Mouse (Mus musculus) liver, postnatal 0 days (tissue): ENCODE data around the gene 2610001J05Rik. TPM values are rescaled to one million over a fixed set of nuclear protein-coding genes. Genes with fewer than 3 reads are reported as not detected.
"Not testable (repeated sequence)": the region's sequence is repeated elsewhere in the genome, so short reads cannot be mapped to it uniquely, and the experiment has no call there.

Experiments
- ATAC-seq: fragments of 200-750 bp; cut with Nextera tagmentation; 2 replicates; pipeline ENCODE4 v1.8.0; 2017; ENCODE audit warnings: mild to moderate bottlenecking, moderate library complexity
- DNase-seq: peaks from one replicate; pipeline ENCODE4 v3.0.0-alpha.2; 2016
- H3K27ac ChIP-seq: fragments of 300-500 bp; sonication (generic); 2 replicates; pipeline ENCODE4 v1.5.1; 2014; ENCODE audit warnings: antibody characterized with exemption, moderate library complexity, mild to moderate bottlenecking, low read depth
- H3K27me3 ChIP-seq: fragments of 300-500 bp; sonication (generic); 2 replicates; pipeline ENCODE4 v1.6.1; 2014; ENCODE audit warnings: low read length, control low read depth, mixed read lengths; ENCODE audit not compliant: insufficient read depth
- H3K36me3 ChIP-seq: fragments of 300-500 bp; sonication (generic); replicated peaks from 2 replicates; pipeline ENCODE4 v1.6.1; 2014; ENCODE audit warnings: mild to moderate bottlenecking, control low read depth, low read length, moderate library complexity, mixed read lengths; ENCODE audit not compliant: insufficient read depth
- H3K4me1 ChIP-seq: fragments of 300-500 bp; sonication (generic); 2 replicates; pipeline ENCODE4 v1.6.1; 2014; ENCODE audit warnings: antibody characterized with exemption, mild to moderate bottlenecking, control low read depth; ENCODE audit not compliant: insufficient read depth
- H3K4me2 ChIP-seq: fragments of 300-500 bp; sonication (generic); 2 replicates; pipeline ENCODE4 v1.6.1; 2014; ENCODE audit warnings: low read depth, mild to moderate bottlenecking, low read length, moderate library complexity, mixed read lengths
- H3K4me3 ChIP-seq: fragments of 300-500 bp; sonication (generic); 2 replicates; pipeline ENCODE4 v1.5.1; 2014; ENCODE audit warnings: low read depth, low read length
- H3K9ac ChIP-seq: fragments of 300-500 bp; sonication (generic); replicated peaks from 2 replicates; pipeline ENCODE4 v1.6.1; 2014; ENCODE audit warnings: mild to moderate bottlenecking, moderate library complexity
- H3K9me3 ChIP-seq: fragments of 300-500 bp; sonication (generic); 2 replicates; pipeline ENCODE4 v1.6.1; 2016; ENCODE audit warnings: mild to moderate bottlenecking, control low read depth, low read length, mixed read lengths
- CTCF ChIP-seq: sonication (generic); IDR thresholded peaks from 2 replicates; pipeline ENCODE4 v1.5.1; 2016; ENCODE audit warnings: antibody characterized with exemption, low read depth
- EP300 ChIP-seq: IDR thresholded peaks from 2 replicates; pipeline ENCODE4 v1.6.1; 2016; ENCODE audit warnings: antibody characterized with exemption, low read depth, mild to moderate bottlenecking
- WGBS: fragments of 180-500 bp; shearing (Covaris S2); extraction: QIAGEN DNeasy Blood & Tissue Kit; methylation state at CpG from one replicate; pipeline ENCODE4 v1.1.7; 2014; ENCODE audit not compliant: insufficient replicate concordance; 5-methylcytosine and 5-hydroxymethylcytosine counted together
- polyA plus RNA-seq: library from polyadenylated mRNA; unstranded; fragments of >200 nt; fragmentation: Nextera tagmentation; extraction: Ambion mirVana; gene quantifications from 2 replicates; pipeline ENCODE4 v1.2.1, GENCODE M21; 2015

Gene 2610001J05Rik
- polyA plus RNA-seq, 1 experiment from 2014 or later = 39.2 TPM

- no peak for ATAC-seq
- H3K27me3 ChIP-seq = no peaks in the 10 kb centered on the region
- no peak for TF ChIP-seq EP300
- TF ChIP-seq CTCF = no peak
- H3K4me2 ChIP-seq = no peak overlapping the region
- DNase-seq = no peak
- no peak overlapping the region for H3K4me3 ChIP-seq
- no peak overlapping the region for H3K27ac ChIP-seq
- H3K36me3 ChIP-seq = no peaks in the 10 kb centered on the region
- no peaks in the 10 kb centered on the region for H3K9me3 ChIP-seq
- WGBS = 42% methylated on average over 10 of the region's 11 CpGs
- no peaks in the 10 kb centered on the region for H3K4me1 ChIP-seq
- no peak overlapping the region for H3K9ac ChIP-seq
Measured at GRCm38 (mm10) chr6:13854230-13854629, 17.1 kb downstream of the 2610001J05Rik start.

GRCm38 (mm10) chr6:13853244-13853643 lies 18.1 kb downstream of the 2610001J05Rik start:
- no peak overlapping the region for H3K4me2 ChIP-seq
- H3K9me3 ChIP-seq = no peaks in the 10 kb centered on the region
- 78% methylated on average over 4 of the region's 4 CpGs for WGBS
- TF ChIP-seq EP300 = no peak
- no peak for TF ChIP-seq CTCF
- DNase-seq = no peak
- H3K27ac ChIP-seq = no peak overlapping the region
- H3K36me3 ChIP-seq = no peaks in the 10 kb centered on the region
- H3K4me3 ChIP-seq = no peak overlapping the region
- ATAC-seq = no peak
- H3K9ac ChIP-seq = no peak overlapping the region
- H3K4me1 ChIP-seq = no peaks in the 10 kb centered on the region
- no peaks in the 10 kb centered on the region for H3K27me3 ChIP-seq

- WGBS = 72% methylated on average over 1 of the region's 1 CpGs
- H3K9me3 ChIP-seq, H3K9ac ChIP-seq, H3K27me3 ChIP-seq, DNase-seq, H3K36me3 ChIP-seq, H3K4me1 ChIP-seq, H3K27ac ChIP-seq, H3K4me2 ChIP-seq, H3K4me3 ChIP-seq, ATAC-seq: not testable (repeated sequence)
Measured at GRCm38 (mm10) chr6:13846031-13846430, 25.3 kb downstream of the 2610001J05Rik start.

- Histone ChIP-seq H3K27ac (no peak within 1 kb of the TSS), H3K9me3 (no peaks in the 10 kb centered on the region), H3K4me3 (peak within 1 kb of the TSS; percentile 49), H3K4me1 (no peaks in the 10 kb centered on the region), H3K4me2 (peak within 1 kb of the TSS; percentile 89), H3K27me3 (peaks cover 11% of the 10 kb centered on the region; the same call in 1 of the 2 replicates), H3K36me3 (no peaks in the 10 kb centered on the region), H3K9ac (peak within 1 kb of the TSS; percentile 53)
- DNase-seq (no peak), ATAC-seq (no peak)
- 41% methylated on average over 18 of the region's 18 CpGs for WGBS
- TF ChIP-seq CTCF = no peak
- TF ChIP-seq EP300 = no peak
Measured at GRCm38 (mm10) chr6:13839345-13840054, 31.8 kb downstream of the 2610001J05Rik start, which contains the start of gene Gpr85. Gene Gpr85, minus strand, starts transcription at chr6:13839942.

GRCm38 (mm10) chr6:13838677-13839344 lies 32.5 kb downstream of the 2610001J05Rik start:
- Histone ChIP-seq H3K4me2 (peak overlapping the region; percentile 89), H3K4me1 (no peaks in the 10 kb centered on the region), H3K36me3 (no peaks in the 10 kb centered on the region), H3K27me3 (peaks cover 11% of the 10 kb centered on the region; the same call in 1 of the 2 replicates), H3K27ac (no peak overlapping the region), H3K9me3 (no peaks in the 10 kb centered on the region), H3K4me3 (peak overlapping the region; percentile 49), H3K9ac (peak overlapping the region; percentile 53)
- 1% methylated on average over 41 of the region's 41 CpGs for WGBS
- TF ChIP-seq EP300 (no peak), CTCF (no peak)
- ATAC-seq (no peak), DNase-seq (peak; percentile 43)

- WGBS = 2% methylated on average over 19 of the region's 19 CpGs
- no peak for ATAC-seq
Measured at GRCm38 (mm10) chr6:13837916-13838676, 33.2 kb downstream of the 2610001J05Rik start.

More at GRCm38 (mm10) chr6:13837916-13838676, 33.2 kb downstream of the 2610001J05Rik start:
- no peaks in the 10 kb centered on the region for H3K9me3 ChIP-seq
- TF ChIP-seq EP300 (no peak), CTCF (no peak)
- H3K4me2 ChIP-seq = peak overlapping the region; percentile 89
- no peaks in the 10 kb centered on the region for H3K36me3 ChIP-seq
- no peak overlapping the region for H3K27ac ChIP-seq
- peaks cover 11% of the 10 kb centered on the region; the same call in 1 of the 2 replicates for H3K27me3 ChIP-seq
- DNase-seq = no peak
- H3K4me1 ChIP-seq = no peaks in the 10 kb centered on the region
- H3K4me3 ChIP-seq = peak overlapping the region; percentile 49
- H3K9ac ChIP-seq = peak overlapping the region; percentile 53
